Mouse (Mus musculus): Measurements from ENCODE around the gene Gna14. TPM values are rescaled to one million over a fixed set of nuclear protein-coding genes. Genes with fewer than 3 reads are reported as not detected.

Gene Gna14
- polyA plus RNA-seq, 1 experiment from 2014 or later: 0.49 TPM

DNA sequence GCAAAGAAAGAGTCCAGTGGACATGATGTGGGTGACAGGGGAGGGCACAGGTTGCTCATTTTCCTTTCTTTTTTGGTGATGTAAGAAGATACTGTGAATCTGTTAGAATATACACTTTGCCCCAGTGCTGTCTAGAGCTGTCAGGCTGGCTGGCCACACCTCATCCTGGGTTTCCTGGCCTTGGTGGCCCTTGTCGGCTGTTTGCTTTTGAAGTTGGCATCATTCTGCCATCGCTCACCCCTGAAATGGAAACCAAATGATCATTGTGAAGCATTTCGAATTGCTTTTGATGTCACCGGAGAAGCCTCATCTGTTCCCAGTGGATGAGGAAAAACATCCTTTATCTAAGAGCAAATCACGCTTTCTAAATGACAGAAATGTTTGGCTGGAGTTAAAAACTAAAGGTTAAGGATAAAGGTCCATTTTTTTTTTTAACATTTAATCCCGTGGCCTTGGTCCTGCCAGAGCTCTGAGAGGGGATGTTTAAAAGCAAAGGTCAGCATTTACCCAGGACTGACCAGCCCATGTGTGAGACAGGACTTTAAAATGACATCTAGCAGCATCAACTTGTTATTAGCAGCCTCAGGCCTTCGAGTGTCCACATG is 144.2 kb downstream of the Gna14 start:
- Histone ChIP-seq H3K36me3 (replicated peaks) (no peaks in the 10 kb centered on the region), H3K4me2 (no peak overlapping the region), H3K4me1 (no peaks in the 10 kb centered on the region), H3K9ac (no peak overlapping the region), H3K4me3 (no peak overlapping the region), H3K9me3 (no peaks in the 10 kb centered on the region), H3K27ac (no peak overlapping the region), H3K27me3 (replicated peaks) (no peaks in the 10 kb centered on the region)
- 77% methylated on average over 7 of the region's 7 CpGs for WGBS
- ATAC-seq (replicated peaks): no peak

DNA sequence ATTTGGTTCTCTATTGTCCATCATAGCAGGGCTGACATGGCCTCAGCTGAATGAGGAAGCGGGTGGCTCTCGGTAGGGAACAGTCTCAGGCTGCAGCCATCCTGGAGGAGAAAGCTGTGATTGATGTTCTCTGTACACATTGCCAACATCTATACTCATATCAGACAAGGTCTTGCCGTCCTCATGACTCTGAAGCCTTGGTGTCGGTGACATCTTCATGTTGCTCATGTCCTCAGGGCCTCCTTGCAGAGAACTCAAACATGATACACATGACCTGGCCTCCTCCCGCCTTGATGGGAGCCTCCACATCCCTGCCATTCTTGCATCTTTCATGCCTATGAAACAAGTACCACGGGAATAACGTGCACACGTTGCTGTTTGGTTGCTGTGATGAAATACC is 144.9 kb downstream of the Gna14 start:
- Histone ChIP-seq H3K36me3 (replicated peaks) (no peaks in the 10 kb centered on the region), H3K4me2 (no peak overlapping the region), H3K9me3 (no peaks in the 10 kb centered on the region), H3K9ac (no peak overlapping the region), H3K27me3 (replicated peaks) (no peaks in the 10 kb centered on the region), H3K4me3 (no peak overlapping the region), H3K27ac (no peak overlapping the region), H3K4me1 (no peaks in the 10 kb centered on the region)
- ATAC-seq (replicated peaks): no peak
- 92% methylated on average over 8 of the region's 8 CpGs for WGBS

DNA sequence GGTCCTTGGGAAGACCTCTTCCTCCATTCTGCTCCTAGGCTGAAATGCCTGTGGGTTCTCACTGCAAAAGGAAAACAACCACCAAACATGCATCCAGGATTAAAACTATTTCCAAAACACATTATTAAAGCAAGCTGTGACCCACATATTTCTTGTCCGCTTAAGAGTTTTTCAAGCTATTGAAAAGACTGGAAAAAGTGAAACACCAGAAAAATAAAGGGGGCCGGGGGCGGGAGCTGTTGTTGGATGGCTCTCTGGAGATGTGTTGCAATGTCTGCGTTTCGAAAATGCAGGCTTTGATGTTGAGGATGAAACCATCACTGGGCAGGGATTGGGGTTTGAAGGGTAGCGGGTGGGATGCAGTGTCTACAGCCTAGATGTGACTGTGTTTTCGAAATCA is 149.0 kb downstream of the Gna14 start:
- ATAC-seq (replicated peaks): no peak
- Histone ChIP-seq H3K27ac (no peak overlapping the region), H3K27me3 (replicated peaks) (no peaks in the 10 kb centered on the region), H3K4me2 (no peak overlapping the region), H3K4me3 (no peak overlapping the region), H3K4me1 (no peaks in the 10 kb centered on the region), H3K9me3 (no peaks in the 10 kb centered on the region), H3K36me3 (replicated peaks) (no peaks in the 10 kb centered on the region), H3K9ac (no peak overlapping the region)
- 89% methylated on average over 7 of the region's 7 CpGs for WGBS

DNA sequence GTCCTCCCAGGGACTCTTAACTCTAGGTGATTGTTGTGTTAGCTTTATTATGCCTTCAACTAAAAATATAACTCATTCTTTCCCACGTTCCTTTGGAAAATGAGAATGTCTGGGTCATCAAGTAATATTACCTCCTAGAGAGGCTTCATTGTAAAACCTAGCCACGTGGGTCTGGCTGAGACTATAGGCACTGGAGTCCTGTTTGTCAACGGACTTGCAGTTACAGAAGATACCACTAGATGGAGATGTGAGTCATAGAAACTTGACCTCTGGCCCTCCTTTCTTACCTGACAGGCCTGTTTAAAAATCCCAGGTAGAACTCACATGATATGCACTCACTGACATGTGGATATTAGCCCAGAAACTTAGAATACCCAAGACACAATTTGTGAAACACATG is 149.8 kb downstream of the Gna14 start:
- Histone ChIP-seq H3K9me3 (no peaks in the 10 kb centered on the region), H3K9ac (no peak overlapping the region), H3K27me3 (replicated peaks) (no peaks in the 10 kb centered on the region), H3K4me3 (no peak overlapping the region), H3K27ac (no peak overlapping the region), H3K4me1 (no peaks in the 10 kb centered on the region), H3K4me2 (no peak overlapping the region), H3K36me3 (replicated peaks) (no peaks in the 10 kb centered on the region)
- ATAC-seq (replicated peaks): no peak
- WGBS: 11% methylated on average over 3 of the region's 3 CpGs

DNA sequence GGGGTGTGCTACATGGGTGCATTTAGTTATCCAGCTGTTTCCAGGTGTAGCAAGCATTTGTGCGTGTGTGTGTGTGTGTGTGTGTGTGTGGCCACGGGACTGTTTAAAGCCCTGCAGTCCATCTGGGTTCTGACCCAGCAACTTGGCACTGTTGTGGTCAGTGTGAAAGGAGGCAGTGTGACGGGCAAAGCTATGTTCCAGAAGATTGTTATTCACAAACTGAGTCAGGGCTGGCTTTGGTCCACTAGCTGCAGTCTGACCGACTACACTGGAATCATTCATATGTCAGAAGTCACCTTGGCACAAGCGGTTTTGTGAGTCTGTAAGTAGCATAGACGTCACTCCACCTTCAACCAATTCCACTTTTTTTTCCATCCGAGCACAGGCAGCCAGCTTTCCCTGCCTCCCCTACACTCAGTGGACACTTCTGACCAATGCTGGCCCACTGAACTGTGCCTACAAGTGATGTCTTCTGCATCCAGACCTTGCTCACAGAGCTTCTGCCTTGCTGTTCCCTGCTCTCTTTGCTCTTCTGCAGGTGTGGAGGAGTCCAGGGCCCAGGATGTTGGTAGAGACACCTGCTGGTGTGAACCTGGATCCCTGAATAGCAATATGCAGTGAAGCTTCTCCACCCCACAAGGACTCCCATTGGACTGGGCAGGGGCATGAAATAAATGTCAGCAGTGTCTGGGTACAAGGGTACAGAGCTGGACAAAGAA is 157.9 kb downstream of the Gna14 start:
- H3K4me3 ChIP-seq: no peak overlapping the region
- no peak overlapping the region for H3K27ac ChIP-seq
- no peaks in the 10 kb centered on the region for H3K36me3 ChIP-seq (replicated peaks)
- no peaks in the 10 kb centered on the region for H3K4me1 ChIP-seq
- H3K4me2 ChIP-seq: no peak overlapping the region
- no peaks in the 10 kb centered on the region for H3K9me3 ChIP-seq
- 88% methylated on average over 7 of the region's 7 CpGs for WGBS
- 0 out of 2 replicates have a peak, but pooled peaks have one; percentile 19 for ATAC-seq (replicated peaks)
- no peak overlapping the region for H3K9ac ChIP-seq
- H3K27me3 ChIP-seq (replicated peaks): no peaks in the 10 kb centered on the region

DNA sequence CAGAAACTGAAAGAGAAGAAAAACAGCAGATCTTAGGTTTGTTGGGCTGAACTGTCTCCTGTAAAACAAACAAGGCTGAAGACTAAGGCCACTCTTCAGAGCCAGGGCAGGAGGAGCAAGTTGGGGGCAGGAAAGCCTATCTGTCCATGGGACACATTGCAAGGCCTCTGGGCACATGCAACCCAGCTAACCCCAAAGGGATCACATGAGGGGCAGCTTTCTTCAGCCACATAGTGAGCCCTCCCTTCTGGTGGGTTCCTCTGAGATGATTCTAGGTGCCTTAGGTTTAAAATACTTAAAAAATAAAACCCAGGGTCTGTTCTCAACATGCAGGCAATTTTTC is 158.4 kb downstream of the Gna14 start:
- H3K9ac ChIP-seq: no peak overlapping the region

DNA sequence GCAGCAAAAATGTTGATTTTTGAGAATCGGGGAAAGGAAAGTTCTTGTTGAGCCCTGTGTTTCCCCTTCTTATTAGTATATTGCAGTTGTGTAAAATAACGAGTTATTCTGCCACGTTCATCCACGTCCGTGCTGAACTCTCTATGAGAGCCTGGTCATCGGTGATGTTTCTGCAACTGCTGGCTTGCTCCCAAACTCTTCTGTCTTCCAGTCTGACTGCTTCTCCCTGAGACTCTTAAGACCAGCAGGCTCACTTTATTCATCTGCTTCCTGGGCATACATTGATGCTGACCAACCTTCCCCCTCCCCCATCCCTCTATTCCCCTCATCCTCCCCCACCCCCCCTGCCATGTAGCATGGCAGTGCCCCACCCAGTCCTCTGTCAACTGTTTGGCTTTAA is 161.7 kb downstream of the Gna14 start:
- WGBS: 89% methylated on average over 6 of the region's 6 CpGs
- ATAC-seq (replicated peaks): no peak
- no peaks in the 10 kb centered on the region for H3K9me3 ChIP-seq
- no peak overlapping the region for H3K9ac ChIP-seq
- no peaks in the 10 kb centered on the region for H3K36me3 ChIP-seq (replicated peaks)
- H3K4me2 ChIP-seq: no peak overlapping the region
- H3K4me1 ChIP-seq: peaks cover 6% of the 10 kb centered on the region; the same call in 1 of the 2 replicates
- no peaks in the 10 kb centered on the region for H3K27me3 ChIP-seq (replicated peaks)
- no peak overlapping the region for H3K27ac ChIP-seq
- H3K4me3 ChIP-seq: no peak overlapping the region

More for the DNA sequence above, 158.4 kb downstream of the Gna14 start:
- H3K27me3 ChIP-seq (replicated peaks): no peaks in the 10 kb centered on the region
- ATAC-seq (replicated peaks): no peak
- H3K9me3 ChIP-seq: no peaks in the 10 kb centered on the region
- H3K36me3 ChIP-seq (replicated peaks): no peaks in the 10 kb centered on the region
- peaks cover 4% of the 10 kb centered on the region; the same call in 1 of the 2 replicates for H3K4me1 ChIP-seq
- H3K27ac ChIP-seq: no peak overlapping the region
- no peak overlapping the region for H3K4me3 ChIP-seq
- no peak overlapping the region for H3K4me2 ChIP-seq

DNA sequence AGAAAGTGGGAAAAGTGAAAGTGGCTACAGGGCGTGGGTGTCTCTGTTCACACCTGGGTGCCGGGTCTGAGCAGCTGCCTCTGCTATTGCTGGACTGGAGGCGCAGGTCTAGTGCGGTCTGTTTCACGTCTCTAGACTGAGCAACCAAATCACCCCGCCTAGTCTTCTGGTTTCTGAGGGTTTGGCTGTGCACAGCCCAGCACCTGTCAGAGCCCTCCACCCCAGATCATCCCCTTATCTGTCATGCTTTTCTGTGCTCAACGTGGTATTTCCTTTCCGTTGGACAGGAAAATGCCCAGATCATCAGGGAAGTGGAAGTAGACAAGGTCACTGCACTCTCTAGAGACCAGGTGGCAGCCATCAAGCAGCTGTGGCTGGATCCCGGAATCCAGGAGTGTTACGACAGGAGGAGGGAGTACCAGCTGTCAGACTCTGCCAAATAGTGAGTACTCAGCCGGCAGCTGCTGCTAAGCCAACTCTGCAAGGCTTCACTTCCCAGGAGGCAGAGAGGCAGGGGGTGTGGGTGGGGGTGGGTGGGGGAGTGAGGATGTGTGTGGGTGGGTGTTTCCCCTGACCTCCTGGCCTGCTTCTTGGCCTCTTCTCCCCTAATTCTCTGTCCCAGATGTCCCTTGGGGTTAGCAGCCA is 163.2 kb downstream of the Gna14 start:
- peak; percentile 76 for ATAC-seq (replicated peaks)
- no peak overlapping the region for H3K27ac ChIP-seq
- no peaks in the 10 kb centered on the region for H3K27me3 ChIP-seq (replicated peaks)
- H3K9ac ChIP-seq: no peak overlapping the region; the same call in 1 of the 2 replicates
- H3K4me2 ChIP-seq: peak overlapping the region; percentile 19
- H3K4me1 ChIP-seq: peaks cover 6% of the 10 kb centered on the region; the same call in 1 of the 2 replicates
- H3K9me3 ChIP-seq: no peaks in the 10 kb centered on the region
- WGBS: 54% methylated on average over 11 of the region's 11 CpGs
- H3K4me3 ChIP-seq: no peak overlapping the region
- no peaks in the 10 kb centered on the region for H3K36me3 ChIP-seq (replicated peaks)

DNA sequence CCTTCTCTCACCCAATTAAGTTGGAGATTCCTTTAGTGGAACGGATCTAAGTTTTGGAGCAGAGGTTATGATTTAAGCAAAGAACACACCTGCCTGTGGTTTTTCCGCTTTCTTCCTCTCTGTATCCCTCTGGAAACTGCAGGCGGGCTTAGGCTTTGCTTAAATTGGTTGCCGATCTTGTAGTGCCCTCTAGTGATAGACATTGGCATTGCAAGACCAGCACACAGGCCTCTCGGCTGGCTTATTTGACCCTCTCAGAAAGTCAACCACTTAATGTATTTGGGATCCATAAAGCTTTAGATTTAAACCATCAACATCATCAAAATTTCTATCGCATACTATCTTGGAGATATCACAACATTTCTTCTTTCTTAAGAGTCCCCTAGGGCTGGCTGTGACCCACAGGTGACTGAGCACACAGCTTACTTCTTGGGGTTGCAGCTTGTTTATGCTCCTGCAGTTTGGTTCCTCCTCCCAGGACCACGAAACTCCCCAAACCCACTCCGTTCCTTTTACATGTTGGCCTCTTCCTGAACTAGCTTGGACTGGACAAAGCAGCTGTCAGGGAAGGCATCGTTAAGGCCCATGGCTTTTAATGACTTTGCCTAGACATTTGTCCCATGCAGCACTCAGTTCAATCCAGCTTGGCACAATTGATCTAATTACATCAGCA is 163.9 kb downstream of the Gna14 start:
- H3K4me2 ChIP-seq: peak overlapping the region; percentile 19
- no peaks in the 10 kb centered on the region for H3K27me3 ChIP-seq (replicated peaks)
- WGBS: 15% methylated on average over 9 of the region's 9 CpGs
- peaks cover 6% of the 10 kb centered on the region; the same call in 1 of the 2 replicates for H3K4me1 ChIP-seq
- peak; percentile 89 for ATAC-seq (replicated peaks)
- H3K4me3 ChIP-seq: no peak overlapping the region
- H3K36me3 ChIP-seq (replicated peaks): no peaks in the 10 kb centered on the region
- H3K27ac ChIP-seq: no peak overlapping the region
- H3K9ac ChIP-seq: no peak overlapping the region
- no peaks in the 10 kb centered on the region for H3K9me3 ChIP-seq

DNA sequence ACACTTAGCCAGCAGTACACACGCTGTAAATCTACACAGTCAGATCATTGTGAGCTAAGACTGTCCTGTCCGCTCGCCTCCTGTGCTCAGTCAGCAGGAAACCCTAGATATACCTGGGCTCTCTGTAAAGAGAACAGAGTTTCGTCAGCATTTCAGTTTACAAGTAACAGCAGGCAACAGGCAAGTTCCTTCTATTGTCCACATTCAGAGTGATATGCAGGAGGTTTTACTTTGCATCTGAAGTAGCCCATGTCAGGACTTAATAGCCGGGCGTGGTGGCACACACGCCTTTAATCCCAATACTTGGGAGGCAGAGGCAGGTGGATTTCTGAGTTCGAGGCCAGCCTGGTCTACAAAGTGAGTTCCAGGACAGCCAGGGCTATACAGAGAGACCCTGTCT is 166.5 kb downstream of the Gna14 start:
- H3K4me2 ChIP-seq: no peak overlapping the region
- no peak overlapping the region for H3K9ac ChIP-seq
- H3K27me3 ChIP-seq (replicated peaks): no peaks in the 10 kb centered on the region
- H3K4me3 ChIP-seq: no peak overlapping the region
- no peak for ATAC-seq (replicated peaks)
- H3K9me3 ChIP-seq: no peaks in the 10 kb centered on the region
- 86% methylated on average over 8 of the region's 8 CpGs for WGBS
- no peak overlapping the region for H3K27ac ChIP-seq
- peaks cover 6% of the 10 kb centered on the region; the same call in 1 of the 2 replicates for H3K4me1 ChIP-seq
- H3K36me3 ChIP-seq (replicated peaks): no peaks in the 10 kb centered on the region

DNA sequence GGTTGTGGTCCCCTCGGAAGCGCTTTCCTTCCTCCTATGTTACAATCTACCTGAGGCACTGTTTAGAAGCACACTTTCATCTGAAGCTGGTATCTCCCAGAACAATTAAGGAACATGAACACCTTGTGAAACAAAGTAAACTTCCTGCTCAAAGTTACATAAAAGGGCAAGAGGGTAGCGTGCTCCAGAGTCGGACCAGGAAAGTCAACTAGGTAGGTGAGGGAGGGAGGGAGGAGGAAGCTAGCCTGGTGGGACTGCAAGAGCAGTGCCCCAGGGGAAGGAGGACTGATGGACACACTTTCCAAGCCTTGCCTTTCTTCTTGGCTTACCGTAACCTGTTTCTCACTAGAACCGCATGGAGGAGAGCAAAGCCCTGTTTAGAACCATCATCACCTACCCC is 172.1 kb downstream of the Gna14 start:
- no peaks in the 10 kb centered on the region for H3K36me3 ChIP-seq (replicated peaks)
- no peak overlapping the region for H3K9ac ChIP-seq
- H3K27me3 ChIP-seq (replicated peaks): no peaks in the 10 kb centered on the region
- H3K4me2 ChIP-seq: no peak overlapping the region
- no peaks in the 10 kb centered on the region for H3K9me3 ChIP-seq
- H3K27ac ChIP-seq: no peak overlapping the region
- H3K4me3 ChIP-seq: no peak overlapping the region
- no peaks in the 10 kb centered on the region for H3K4me1 ChIP-seq
- no peak for ATAC-seq (replicated peaks)
- 97% methylated on average over 6 of the region's 6 CpGs for WGBS

DNA sequence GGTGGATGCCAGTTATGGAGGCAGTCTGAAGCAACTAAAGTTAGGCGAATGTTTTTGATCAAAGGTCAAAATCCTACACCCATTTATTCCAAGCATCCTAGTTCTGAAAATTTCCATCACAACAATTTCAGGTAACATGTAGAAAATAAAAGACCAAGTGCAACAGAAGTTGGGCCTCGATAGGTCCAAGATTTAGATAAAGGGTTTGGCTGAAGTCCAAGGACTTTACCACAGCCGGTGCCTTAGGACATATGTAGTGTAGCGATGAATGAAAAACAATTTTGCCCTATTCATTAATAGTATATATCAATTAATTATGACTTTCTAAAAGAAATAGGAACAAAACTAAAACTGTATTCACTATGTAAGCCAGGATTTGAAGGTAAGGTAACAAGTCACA is 187.6 kb downstream of the Gna14 start:
- Histone ChIP-seq H3K4me3 (no peak overlapping the region), H3K27me3 (replicated peaks) (no peaks in the 10 kb centered on the region), H3K9me3 (no peaks in the 10 kb centered on the region), H3K36me3 (replicated peaks) (no peaks in the 10 kb centered on the region), H3K9ac (no peak overlapping the region), H3K4me2 (no peak overlapping the region), H3K4me1 (no peaks in the 10 kb centered on the region), H3K27ac (no peak overlapping the region)
- 88% methylated on average over 4 of the region's 4 CpGs for WGBS
- ATAC-seq (replicated peaks): no peak
